Mouse (Mus musculus): ENCODE results near the gene Vmn2r83.

Vmn2r83 gene

DNA sequence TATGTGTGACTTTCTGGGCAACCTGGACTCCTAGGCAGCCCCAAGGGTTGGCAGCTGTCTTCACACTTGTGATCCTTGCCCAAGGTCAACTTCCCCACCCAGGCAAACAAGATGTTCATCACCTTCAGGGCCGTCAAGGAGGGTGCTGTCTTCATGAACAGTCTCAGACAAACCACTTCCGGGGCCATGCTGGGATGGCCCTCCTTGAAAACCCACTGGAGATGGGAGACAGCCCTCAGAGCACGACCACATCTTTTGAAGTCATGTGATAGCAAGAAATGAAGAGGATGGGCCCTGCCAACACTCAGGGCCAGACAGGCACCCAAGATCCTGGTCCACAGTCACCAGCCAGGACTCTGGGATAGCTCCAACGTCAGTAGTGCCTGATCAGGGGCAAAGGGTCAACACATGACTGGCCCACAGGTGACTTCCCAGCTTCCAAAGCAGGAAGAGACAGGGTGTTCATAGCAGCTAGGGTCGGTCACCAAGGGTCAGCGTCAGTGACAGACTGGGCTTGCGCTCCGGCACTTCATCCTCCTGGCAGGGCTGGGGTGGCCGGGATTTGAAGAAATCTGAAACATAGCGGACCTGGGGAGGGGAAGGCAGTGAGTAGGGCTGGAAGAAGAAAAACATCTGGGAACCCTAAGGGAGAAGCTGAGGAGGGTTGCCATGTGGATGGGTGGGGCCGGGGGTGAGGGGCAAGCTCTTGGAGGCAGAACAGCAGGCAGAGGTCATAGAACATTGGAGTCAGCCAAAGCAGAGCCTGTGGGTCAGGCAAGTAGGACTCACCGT is 58.3 kb downstream of the Vmn2r83 start:
- H3K4me1 ChIP-seq (replicated peaks; ENCODE audit: low read depth, low read length), result peaks cover 21% of the 10 kb centered on the region
- TF ChIP-seq CTCF (conservative IDR thresholded peaks at IDR 0.05; ENCODE audit: low read length) (no peak), NANOG (IDR thresholded peaks at IDR 0.05; ENCODE audit: borderline replicate concordance, low read length) (no peak), POU5F1 (IDR thresholded peaks at IDR 0.05; ENCODE audit: borderline replicate concordance, low read length) (no peak)
- no peak overlapping the region for H3K4me3 ChIP-seq (replicated peaks; ENCODE audit: low read length)
- H3K9me3 ChIP-seq (ENCODE audit: low read length), result no peaks in the 10 kb centered on the region
- H3K27me3 ChIP-seq (ENCODE audit: insufficient read depth, low read length), result peaks cover 4% of the 10 kb centered on the region
- peaks cover 46% of the 10 kb centered on the region for H3K36me3 ChIP-seq (ENCODE audit: insufficient read depth, low read length)

DNA sequence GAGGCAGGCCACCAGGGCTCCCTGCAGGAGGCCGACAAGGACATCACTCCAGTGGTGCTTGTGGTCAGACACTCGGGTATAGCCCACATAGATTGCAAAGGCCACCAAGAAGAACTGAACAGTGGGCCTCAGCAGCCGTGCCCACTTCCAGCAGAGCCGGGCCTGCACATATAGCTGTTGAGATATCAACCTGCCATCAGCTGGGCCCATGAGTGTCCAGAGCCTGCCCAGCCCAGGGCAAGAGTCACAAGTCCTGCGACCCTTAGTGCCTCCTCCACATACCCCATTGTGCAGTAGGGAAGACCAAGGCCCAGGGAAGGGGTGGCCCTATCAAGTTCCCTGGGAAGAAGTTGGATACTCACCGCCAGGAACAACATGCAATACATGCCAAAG is 58.9 kb downstream of the Vmn2r83 start:
- TF ChIP-seq POU5F1 (IDR thresholded peaks at IDR 0.05; ENCODE audit: borderline replicate concordance, low read length) (no peak), CTCF (conservative IDR thresholded peaks at IDR 0.05; ENCODE audit: low read length) (no peak), NANOG (IDR thresholded peaks at IDR 0.05; ENCODE audit: borderline replicate concordance, low read length) (no peak)
- H3K4me3 ChIP-seq (replicated peaks; ENCODE audit: low read length), result no peak overlapping the region
- H3K27me3 ChIP-seq (ENCODE audit: insufficient read depth, low read length), result peaks cover 7% of the 10 kb centered on the region
- H3K4me1 ChIP-seq (replicated peaks; ENCODE audit: low read depth, low read length), result peaks cover 23% of the 10 kb centered on the region
- H3K36me3 ChIP-seq (ENCODE audit: insufficient read depth, low read length), result peaks cover 46% of the 10 kb centered on the region
- no peaks in the 10 kb centered on the region for H3K9me3 ChIP-seq (ENCODE audit: low read length)

DNA sequence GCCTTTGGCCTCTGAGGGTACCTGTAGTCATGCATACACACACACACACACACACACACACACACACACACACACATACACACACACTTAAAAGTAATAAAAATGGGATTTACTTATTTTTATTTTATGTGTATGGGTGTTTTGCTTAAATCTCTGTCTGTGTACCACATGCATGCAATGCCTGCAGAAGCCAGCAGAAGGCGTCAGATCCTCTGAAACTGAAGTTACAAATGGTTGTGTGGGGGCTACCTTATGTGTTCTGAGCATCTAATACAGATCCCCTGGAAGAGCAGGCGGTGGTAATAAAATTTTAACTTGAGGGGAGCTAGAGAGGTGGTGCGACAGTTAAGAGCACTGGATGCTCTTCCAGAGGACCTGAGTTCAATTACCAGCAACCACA is 59.5 kb downstream of the Vmn2r83 start:
- TF ChIP-seq NANOG (IDR thresholded peaks at IDR 0.05; ENCODE audit: borderline replicate concordance, low read length), result no peak
- TF ChIP-seq CTCF (conservative IDR thresholded peaks at IDR 0.05; ENCODE audit: low read length), result peak; percentile 57
- no peak for TF ChIP-seq POU5F1 (IDR thresholded peaks at IDR 0.05; ENCODE audit: borderline replicate concordance, low read length)
- Histone ChIP-seq H3K4me3 (replicated peaks; ENCODE audit: low read length) (no peak overlapping the region), H3K9me3 (ENCODE audit: low read length) (no peaks in the 10 kb centered on the region), H3K27me3 (ENCODE audit: insufficient read depth, low read length) (peaks cover 13% of the 10 kb centered on the region), H3K36me3 (ENCODE audit: insufficient read depth, low read length) (peaks cover 46% of the 10 kb centered on the region), H3K4me1 (replicated peaks; ENCODE audit: low read depth, low read length) (peaks cover 29% of the 10 kb centered on the region)

DNA sequence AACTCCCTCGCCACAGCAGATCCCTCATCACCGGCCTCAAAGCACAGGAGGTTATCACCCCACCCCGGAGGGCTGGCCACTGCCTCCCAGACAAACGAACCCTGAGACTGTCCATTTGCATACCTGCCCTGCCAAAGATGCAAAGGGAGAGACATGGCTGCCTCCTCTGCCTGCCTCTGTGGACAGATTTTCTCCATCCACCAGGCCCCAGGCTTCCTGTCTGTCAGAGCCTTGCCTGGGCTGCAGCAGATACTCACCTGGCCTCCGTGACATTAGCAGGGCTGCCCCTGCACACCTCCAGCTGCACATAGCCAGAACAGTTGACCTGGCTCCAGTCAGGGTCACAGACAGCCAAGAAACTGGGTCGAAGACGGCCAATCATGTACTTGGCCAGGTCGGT is 61.7 kb downstream of the Vmn2r83 start:
- Histone ChIP-seq H3K36me3 (ENCODE audit: insufficient read depth, low read length) (peaks cover 41% of the 10 kb centered on the region), H3K4me1 (replicated peaks; ENCODE audit: low read depth, low read length) (peaks cover 44% of the 10 kb centered on the region), H3K27me3 (ENCODE audit: insufficient read depth, low read length) (peaks cover 32% of the 10 kb centered on the region), H3K4me3 (replicated peaks; ENCODE audit: low read length) (no peak overlapping the region), H3K9me3 (ENCODE audit: low read length) (no peaks in the 10 kb centered on the region)
- TF ChIP-seq POU5F1 (IDR thresholded peaks at IDR 0.05; ENCODE audit: borderline replicate concordance, low read length) (no peak), NANOG (IDR thresholded peaks at IDR 0.05; ENCODE audit: borderline replicate concordance, low read length) (no peak), CTCF (conservative IDR thresholded peaks at IDR 0.05; ENCODE audit: low read length) (no peak)

DNA sequence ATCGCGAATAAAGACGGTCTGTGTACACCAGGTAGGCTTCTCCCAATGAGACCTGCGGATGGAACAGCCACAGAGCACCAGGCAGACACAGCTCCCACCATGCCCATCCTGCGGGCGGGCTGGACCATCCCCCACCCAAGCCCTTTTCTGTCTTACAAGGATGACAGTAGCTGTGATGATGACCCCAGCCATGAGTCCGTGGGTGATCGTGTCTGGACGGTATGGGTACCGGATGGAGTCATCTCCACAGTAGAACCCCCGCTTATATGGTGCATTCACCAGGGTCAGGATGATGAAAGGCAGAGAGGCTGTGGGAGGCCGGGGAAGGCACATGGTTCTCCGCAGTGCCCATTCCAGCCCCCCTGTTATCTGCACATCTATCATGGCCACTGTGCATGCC is 62.2 kb downstream of the Vmn2r83 start:
- Histone ChIP-seq H3K9me3 (ENCODE audit: low read length) (no peaks in the 10 kb centered on the region), H3K36me3 (ENCODE audit: insufficient read depth, low read length) (peaks cover 37% of the 10 kb centered on the region), H3K4me1 (replicated peaks; ENCODE audit: low read depth, low read length) (peaks cover 44% of the 10 kb centered on the region), H3K4me3 (replicated peaks; ENCODE audit: low read length) (no peak overlapping the region), H3K27me3 (ENCODE audit: insufficient read depth, low read length) (peaks cover 36% of the 10 kb centered on the region)
- TF ChIP-seq NANOG (IDR thresholded peaks at IDR 0.05; ENCODE audit: borderline replicate concordance, low read length), result no peak

DNA sequence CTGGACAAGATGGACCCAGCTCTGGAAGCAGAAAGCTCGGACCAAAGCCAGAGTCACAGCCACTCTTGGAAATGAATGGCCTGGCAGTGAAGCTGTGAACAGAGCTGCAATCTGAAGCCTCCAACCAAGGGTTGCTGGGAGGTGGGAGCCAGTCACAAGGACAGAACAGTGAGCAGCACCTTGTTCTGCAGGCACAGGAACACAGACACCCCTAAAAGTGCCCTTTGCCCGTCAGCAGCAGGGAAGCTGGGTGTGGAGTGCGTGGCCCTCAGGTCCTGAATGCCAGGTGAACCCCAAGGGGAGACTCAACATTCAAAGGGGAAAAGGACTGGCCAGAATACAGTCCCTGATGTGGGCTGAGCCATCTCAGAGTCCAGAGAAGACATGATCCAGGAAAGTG is 63.1 kb downstream of the Vmn2r83 start:
- TF ChIP-seq NANOG (IDR thresholded peaks at IDR 0.05; ENCODE audit: borderline replicate concordance, low read length) (no peak), CTCF (conservative IDR thresholded peaks at IDR 0.05; ENCODE audit: low read length) (no peak), POU5F1 (IDR thresholded peaks at IDR 0.05; ENCODE audit: borderline replicate concordance, low read length) (no peak)
- no peak overlapping the region for H3K4me3 ChIP-seq (replicated peaks; ENCODE audit: low read length)
- H3K9me3 ChIP-seq (ENCODE audit: low read length), result no peaks in the 10 kb centered on the region
- H3K4me1 ChIP-seq (replicated peaks; ENCODE audit: low read depth, low read length), result peaks cover 44% of the 10 kb centered on the region
- H3K27me3 ChIP-seq (ENCODE audit: insufficient read depth, low read length), result peaks cover 43% of the 10 kb centered on the region
- H3K36me3 ChIP-seq (ENCODE audit: insufficient read depth, low read length), result peaks cover 28% of the 10 kb centered on the region

DNA sequence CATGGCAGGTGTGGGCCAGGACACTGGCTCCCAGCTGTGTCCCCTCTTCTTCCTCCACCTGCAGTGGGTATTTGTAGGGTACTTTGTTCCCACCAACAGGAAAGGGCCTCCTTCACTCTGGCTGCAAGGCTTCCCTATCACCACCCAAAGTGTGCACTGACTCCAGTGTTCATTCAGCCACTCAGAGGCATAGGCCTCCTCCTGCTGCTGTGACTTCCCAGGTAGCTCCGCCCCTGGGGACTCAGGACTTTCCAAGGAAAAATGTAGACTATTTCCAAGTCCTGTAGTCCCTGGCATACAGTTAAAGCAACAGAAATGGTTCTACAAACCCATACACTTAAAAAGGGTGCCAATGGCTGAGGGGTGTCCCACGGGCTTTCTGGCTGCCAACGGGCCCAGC is 64.1 kb downstream of the Vmn2r83 start:
- H3K4me1 ChIP-seq (replicated peaks; ENCODE audit: low read depth, low read length), result peaks cover 41% of the 10 kb centered on the region
- peaks cover 17% of the 10 kb centered on the region for H3K36me3 ChIP-seq (ENCODE audit: insufficient read depth, low read length)
- H3K9me3 ChIP-seq (ENCODE audit: low read length), result no peaks in the 10 kb centered on the region
- H3K4me3 ChIP-seq (replicated peaks; ENCODE audit: low read length), result peak overlapping the region; percentile 90
- no peak for TF ChIP-seq POU5F1 (IDR thresholded peaks at IDR 0.05; ENCODE audit: borderline replicate concordance, low read length)
- TF ChIP-seq NANOG (IDR thresholded peaks at IDR 0.05; ENCODE audit: borderline replicate concordance, low read length), result no peak
- no peak for TF ChIP-seq CTCF (conservative IDR thresholded peaks at IDR 0.05; ENCODE audit: low read length)
- H3K27me3 ChIP-seq (ENCODE audit: insufficient read depth, low read length), result peaks cover 43% of the 10 kb centered on the region

DNA sequence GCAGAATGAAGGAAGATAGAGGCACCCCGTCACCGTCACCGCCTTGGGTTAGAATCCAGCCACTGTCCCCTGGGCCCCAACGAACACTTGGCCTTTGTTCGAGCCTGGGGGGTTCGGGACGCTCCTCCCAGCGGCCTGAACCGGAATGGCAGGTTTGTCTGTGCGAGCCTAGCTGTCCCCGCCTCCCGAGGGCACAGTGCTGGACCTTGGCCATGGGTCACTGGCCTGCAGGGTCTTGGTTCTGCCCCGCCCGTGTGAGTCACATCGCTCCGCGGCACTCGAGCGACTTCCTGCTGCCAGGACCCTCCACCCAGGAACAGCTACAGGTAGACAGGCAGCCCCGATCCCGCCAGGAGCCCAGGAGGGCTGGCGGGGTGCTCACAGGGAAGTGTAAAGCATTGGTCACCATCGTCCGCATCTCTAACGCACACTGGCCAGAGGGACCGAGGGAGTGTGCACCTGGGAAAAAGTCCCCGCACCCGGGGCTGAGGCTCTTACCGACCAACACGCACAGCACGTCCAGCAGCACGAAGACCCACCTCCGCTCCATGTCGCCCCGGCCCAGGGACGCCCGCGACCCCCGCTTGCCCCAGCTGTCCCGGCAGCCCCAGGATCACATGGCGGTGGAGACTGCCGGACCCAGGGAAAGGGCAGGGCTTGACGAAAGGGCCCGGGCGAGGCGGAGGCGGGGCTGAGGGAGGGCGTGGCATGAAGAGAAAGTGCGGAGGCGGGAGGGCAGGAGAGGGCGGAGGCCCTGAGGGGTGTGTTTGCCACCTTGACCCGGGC is 64.8 kb downstream of the Vmn2r83 start, which contains the start of gene Plpp2:
Gene Plpp2 (minus strand): TSS at position 671 of the 786 bp plus-strand sequence.
- Histone ChIP-seq H3K4me1 (replicated peaks; ENCODE audit: low read depth, low read length) (peaks cover 40% of the 10 kb centered on the region), H3K4me3 (replicated peaks; ENCODE audit: low read length) (peak within 1 kb of the TSS; percentile 90), H3K9me3 (ENCODE audit: low read length) (no peaks in the 10 kb centered on the region), H3K36me3 (ENCODE audit: insufficient read depth, low read length) (peaks cover 20% of the 10 kb centered on the region), H3K27me3 (ENCODE audit: insufficient read depth, low read length) (peaks cover 43% of the 10 kb centered on the region)
- TF ChIP-seq POU5F1 (IDR thresholded peaks at IDR 0.05; ENCODE audit: borderline replicate concordance, low read length) (no peak), NANOG (IDR thresholded peaks at IDR 0.05; ENCODE audit: borderline replicate concordance, low read length) (no peak), CTCF (conservative IDR thresholded peaks at IDR 0.05; ENCODE audit: low read length) (peak; percentile 45)

Data from E14TG2a.4 (cell line).